Mouse (Mus musculus) ES-E14 (cell line): ENCODE results near the gene Axin2.

Experiments
- CHD2 ChIP-seq: IDR thresholded peaks from 2 replicates; pipeline ENCODE4 v1.6.1; 2014; ENCODE audit warnings: mild to moderate bottlenecking, low read depth, low read length, inconsistent platforms
- ZNF384 ChIP-seq: IDR thresholded peaks from 2 replicates; pipeline ENCODE4 v1.6.1; 2012; ENCODE audit warnings: low read depth, low read length, inconsistent platforms

DNA sequence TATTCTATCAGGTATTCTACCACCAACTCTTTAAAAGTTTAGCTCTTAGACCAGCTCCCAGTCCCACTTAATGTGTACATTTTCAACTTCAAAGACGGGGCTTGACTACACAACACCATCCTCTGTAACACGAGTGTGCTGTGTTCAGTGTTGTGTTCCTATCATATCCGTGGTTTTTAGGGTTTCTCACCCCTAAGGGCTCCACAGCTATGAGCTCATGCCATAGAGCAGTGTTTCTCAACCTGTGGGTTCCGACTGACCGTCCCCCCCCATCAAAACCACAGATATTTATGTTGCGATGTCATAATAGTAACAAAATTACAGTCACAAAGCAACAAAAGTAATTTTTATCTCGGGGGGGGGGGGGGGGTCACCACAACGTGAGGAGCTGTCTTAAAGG, 34.1 kb upstream of the Axin2 start:
- TF ChIP-seq ZNF384, result no peak
- TF ChIP-seq CHD2, result no peak
